Mouse (Mus musculus) G1E (cell line): ENCODE results near the gene Kalrn. TPM values are rescaled to one million over a fixed set of nuclear protein-coding genes. Genes with fewer than 3 reads are reported as not detected.

Experiments used
- ATAC-seq: 2 replicates; pipeline ENCODE4 v1.8.0; 2016; ENCODE audit warnings: mild to moderate bottlenecking; ENCODE audit not compliant: insufficient number of reproducible peaks, poor library complexity, low FRiP score, severe bottlenecking; ENCODE audit errors: extremely low read depth
- DNase-seq: peaks from one replicate; pipeline ENCODE4 v3.0.0; 2012; ENCODE audit warnings: low spot score
- H3K27me3 ChIP-seq: 2 replicates; pipeline ENCODE4 v1.6.1; 2012; ENCODE audit warnings: mild to moderate bottlenecking, low read length, inconsistent platforms; ENCODE audit not compliant: insufficient read depth
- H3K36me3 ChIP-seq: replicated peaks from 2 replicates; pipeline ENCODE3; 2012; ENCODE audit warnings: mild to moderate bottlenecking, inconsistent platforms
- H3K4me1 ChIP-seq: 2 replicates; pipeline ENCODE4 v1.6.1; 2012; ENCODE audit warnings: low read depth, low read length, inconsistent platforms, mixed read lengths; ENCODE audit not compliant: insufficient read depth
- H3K4me3 ChIP-seq: 2 replicates; pipeline ENCODE4 v1.5.1; 2012; ENCODE audit warnings: low read depth, mild to moderate bottlenecking, inconsistent platforms, low read length, moderate library complexity, mixed read lengths
- H3K9me3 ChIP-seq: replicated peaks from 2 replicates; pipeline ENCODE4 v1.6.1; 2012; ENCODE audit warnings: inconsistent platforms
- CTCF ChIP-seq: IDR thresholded peaks from 2 replicates; pipeline ENCODE4 v1.5.1; 2012; ENCODE audit warnings: low read depth, low read length, inconsistent platforms, mixed read lengths
- GATA1 ChIP-seq: IDR thresholded peaks from 2 replicates; pipeline ENCODE4 v1.6.1; 2012; ENCODE audit warnings: borderline replicate concordance, low read length, inconsistent platforms, mixed read lengths
- GATA2 ChIP-seq: IDR thresholded peaks from 2 replicates; pipeline ENCODE4 v1.6.1; 2012; ENCODE audit warnings: low read depth, low read length, inconsistent platforms, borderline replicate concordance
- POLR2AphosphoS5 ChIP-seq: IDR thresholded peaks from 2 replicates; pipeline ENCODE4 v1.6.1; 2012; ENCODE audit warnings: low read depth, low read length, inconsistent platforms; ENCODE audit not compliant: insufficient replicate concordance
- TAL1 ChIP-seq: conservative IDR thresholded peaks from 2 replicates; pipeline ENCODE4 v1.6.1; 2012; ENCODE audit warnings: low read depth, low read length, inconsistent platforms, mixed read lengths
- polyA plus RNA-seq: library from polyadenylated mRNA; stranded (reverse); fragments of >175 nt; gene quantifications from 2 replicates; pipeline ENCODE4 v1.2.3, GENCODE M21; 2012
- total RNA-seq, 2 experiments: library from RNA; stranded (forward) in 1 of 2; stranded (reverse) in 1 of 2; fragments of 200-1000 nt in 1 of 2; fragments of >200 nt in 1 of 2; fragmentation: Nextera tagmentation in 1 of 2; gene quantifications; 2 replicates each; pipeline ENCODE4 v1.2.3; 2014 to 2017

The Kalrn gene
- total and polyA plus RNA-seq, 3 experiments: 0.88 to 2.8 (median 1.8) TPM

GRCm38 (mm10) chr16:34172572-34173181 is 400.7 kb downstream of the Kalrn start:
- ATAC-seq (no peak), DNase-seq (no peak)
- Histone ChIP-seq H3K9me3 (no peaks in the 10 kb centered on the region), H3K4me3 (no peak overlapping the region), H3K27me3 (peaks cover 14% of the 10 kb centered on the region), H3K36me3 (no peaks in the 10 kb centered on the region), H3K4me1 (no peaks in the 10 kb centered on the region)
- TF ChIP-seq TAL1 (no peak), GATA2 (no peak), GATA1 (no peak), CTCF (no peak), POLR2AphosphoS5 (no peak)

GRCm38 (mm10) chr16:34167042-34167441 is 406.3 kb downstream of the Kalrn start:
- Histone ChIP-seq H3K27me3 (peaks cover 15% of the 10 kb centered on the region), H3K9me3 (no peaks in the 10 kb centered on the region), H3K4me1 (no peaks in the 10 kb centered on the region), H3K4me3 (no peak overlapping the region), H3K36me3 (no peaks in the 10 kb centered on the region)
- DNase-seq (no peak), ATAC-seq (no peak)
- TF ChIP-seq GATA2 (no peak), POLR2AphosphoS5 (no peak), CTCF (no peak), GATA1 (no peak)

GRCm38 (mm10) chr16:34163086-34163485 is 410.2 kb downstream of the Kalrn start:
- H3K36me3 ChIP-seq: no peaks in the 10 kb centered on the region
- DNase-seq (no peak), ATAC-seq (no peak)
- no peaks in the 10 kb centered on the region for H3K9me3 ChIP-seq
- TF ChIP-seq GATA2: no peak
- no peak for TF ChIP-seq GATA1
- no peak for TF ChIP-seq POLR2AphosphoS5
- TF ChIP-seq CTCF: no peak
- TF ChIP-seq TAL1: no peak
- no peak overlapping the region for H3K4me3 ChIP-seq
- H3K27me3 ChIP-seq: peaks cover 21% of the 10 kb centered on the region
- H3K4me1 ChIP-seq: no peaks in the 10 kb centered on the region

- DNase-seq (no peak), ATAC-seq (no peak)
- H3K9me3 ChIP-seq: no peaks in the 10 kb centered on the region
- no peaks in the 10 kb centered on the region for H3K4me1 ChIP-seq
- H3K36me3 ChIP-seq: no peaks in the 10 kb centered on the region
- peaks cover 17% of the 10 kb centered on the region for H3K27me3 ChIP-seq
- no peak for TF ChIP-seq GATA1
- TF ChIP-seq TAL1: no peak
- no peak for TF ChIP-seq GATA2
- TF ChIP-seq CTCF: no peak
- no peak for TF ChIP-seq POLR2AphosphoS5
- H3K4me3 ChIP-seq: no peak overlapping the region
Measured at GRCm38 (mm10) chr16:34159576-34159975, 413.8 kb downstream of the Kalrn start.

- H3K4me1 ChIP-seq: no peaks in the 10 kb centered on the region
- DNase-seq: no peak
- no peak for TF ChIP-seq CTCF
- no peak for ATAC-seq
- H3K27me3 ChIP-seq: peaks cover 9% of the 10 kb centered on the region
- H3K36me3 ChIP-seq: no peaks in the 10 kb centered on the region
- no peaks in the 10 kb centered on the region for H3K9me3 ChIP-seq
- no peak overlapping the region for H3K4me3 ChIP-seq
Measured at GRCm38 (mm10) chr16:34157386-34158135, 415.8 kb downstream of the Kalrn start.

- no peak overlapping the region for H3K4me3 ChIP-seq
- ATAC-seq: no peak
Measured at GRCm38 (mm10) chr16:34155696-34156095, 417.6 kb downstream of the Kalrn start.

More at GRCm38 (mm10) chr16:34155696-34156095, 417.6 kb downstream of the Kalrn start:
- peaks cover 2% of the 10 kb centered on the region for H3K27me3 ChIP-seq
- TF ChIP-seq GATA1 (no peak), GATA2 (no peak), CTCF (no peak), TAL1 (no peak), POLR2AphosphoS5 (no peak)
- H3K9me3 ChIP-seq: no peaks in the 10 kb centered on the region
- H3K4me1 ChIP-seq: no peaks in the 10 kb centered on the region
- H3K36me3 ChIP-seq: no peaks in the 10 kb centered on the region
- no peak for DNase-seq
